Mouse (Mus musculus): ENCODE measurements around the gene Orai3.

GRCm38 (mm10) chr7:127823236-127824171, 53.9 kb downstream of the Orai3 start:
- TF ChIP-seq CTCF (IDR thresholded peaks at IDR 0.05; ENCODE audit: borderline replicate concordance, insufficient read depth, low read depth, low read length) (peak; percentile 32; the same call in 1 of the 2 replicates), POLR2A (IDR thresholded peaks at IDR 0.05; ENCODE audit: borderline replicate concordance, insufficient read depth, low read length) (peak; percentile 31; the same call in 1 of the 2 replicates)
